17 mouse cellular contexts compared by ENCODE assay signal in genomic region chr9:48731651-48732536, GRCm38 (mm10).
DNase-seq lines count a peak whose midpoint lies in the region; ATAC-seq and TF ChIP-seq lines count a peak whose summit lies in the region.
"Had no signal": no experiment of that assay in that cellular context is flagged by ENCODE, and none has a peak within 500 bp of the region (broad histone marks: within the 10 kb centered on the region; RNA-seq: fewer than 3 reads in every experiment).

No protein-coding gene starts in this region.

- peak overlapping the region; percentile 97 for H3K27ac ChIP-seq in heart, adult 2 months
- peak overlapping the region; percentile 69 for H3K27ac ChIP-seq in midbrain, embryonic 10.5 days (replicated peaks)
- no peak overlapping the region for H3K27ac ChIP-seq in midbrain, embryonic 16.5 days (ENCODE audit: low read length)
- 0 out of 2 replicates have a peak overlapping the region, but pooled peaks have one; percentile 83 for H3K27ac ChIP-seq in olfactory bulb, adult 2 months (ENCODE audit: insufficient read depth, low read depth, low read length)
- H3K27ac ChIP-seq: limb, embryonic 12.5 days; liver, embryonic 15.5 days; neural tube, embryonic 12.5 days had no signal

- TF ChIP-seq POLR2A in heart, adult 2 months (IDR thresholded peaks at IDR 0.05; ENCODE audit: insufficient read depth, low read depth, low read length): no peak
- TF ChIP-seq POLR2A in olfactory bulb, adult 2 months (IDR thresholded peaks at IDR 0.05; ENCODE audit: insufficient read depth, low read depth, low read length): no peak

- TF ChIP-seq EP300 in heart, adult 2 months (IDR thresholded peaks at IDR 0.05; ENCODE audit: insufficient read depth, low read depth, low read length): no peak

- no peak overlapping the region for H3K4me2 ChIP-seq in midbrain, embryonic 16.5 days (ENCODE audit: low read length)
- H3K4me2 ChIP-seq: heart, embryonic 12.5 days; limb, embryonic 12.5 days; liver, embryonic 15.5 days; neural tube, embryonic 12.5 days had no signal

- no peaks in the 10 kb centered on the region for H3K27me3 ChIP-seq in heart, adult 2 months (ENCODE audit: control insufficient read depth, insufficient read depth, low read length)
- H3K27me3 ChIP-seq in midbrain, embryonic 10.5 days (ENCODE audit: low read depth, poor library complexity, severe bottlenecking): no peaks in the 10 kb centered on the region
- no peaks in the 10 kb centered on the region; the same call in 1 of the 2 replicates for H3K27me3 ChIP-seq in midbrain, embryonic 16.5 days (ENCODE audit: control insufficient read depth, insufficient read depth, low read depth, low read length)
- H3K27me3 ChIP-seq: heart, embryonic 12.5 days; neural tube, embryonic 12.5 days had no signal

- no peak for ATAC-seq in midbrain, embryonic 16.5 days
- ATAC-seq: forebrain, embryonic 16.5 days had no signal

- peaks cover 50% of the 10 kb centered on the region for H3K36me3 ChIP-seq in heart, adult 2 months (ENCODE audit: control insufficient read depth, insufficient read depth, low read length)
- H3K36me3 ChIP-seq in midbrain, embryonic 10.5 days: 0 out of 2 replicates have a peak, but pooled peaks cover 4% of the 10 kb centered on the region
- H3K36me3 ChIP-seq in midbrain, embryonic 16.5 days (ENCODE audit: control insufficient read depth, insufficient read depth, low read length): no peaks in the 10 kb centered on the region
- H3K36me3 ChIP-seq: heart, embryonic 12.5 days; limb, embryonic 12.5 days; liver, embryonic 15.5 days; neural tube, embryonic 12.5 days had no signal

- H3K4me3 ChIP-seq in heart, adult 2 months: no peak overlapping the region
- no peak overlapping the region for H3K4me3 ChIP-seq in midbrain, embryonic 10.5 days
- H3K4me3 ChIP-seq in midbrain, embryonic 16.5 days (ENCODE audit: low read depth, low read length): no peak overlapping the region
- H3K4me3 ChIP-seq in olfactory bulb, adult 2 months (ENCODE audit: insufficient read depth, low read depth, low read length): no peak overlapping the region
- H3K4me3 ChIP-seq: heart, embryonic 12.5 days; limb, embryonic 12.5 days; liver, embryonic 15.5 days; neural tube, embryonic 12.5 days had no signal

- H3K9ac ChIP-seq in heart, adult 2 months (ENCODE audit: low read depth, low read length): peak overlapping the region; percentile 25; the same call in 1 of the 2 replicates
- H3K9ac ChIP-seq in midbrain, embryonic 16.5 days (ENCODE audit: low read depth, low read length): no peak overlapping the region
- H3K9ac ChIP-seq: heart, embryonic 12.5 days; limb, embryonic 12.5 days; liver, embryonic 15.5 days; neural tube, embryonic 12.5 days had no signal

- H3K4me1 ChIP-seq in heart, adult 2 months (ENCODE audit: control insufficient read depth, insufficient read depth, low read length): peaks cover 63% of the 10 kb centered on the region
- H3K4me1 ChIP-seq in midbrain, embryonic 10.5 days: peaks cover 96% of the 10 kb centered on the region
- H3K4me1 ChIP-seq in midbrain, embryonic 16.5 days (ENCODE audit: control insufficient read depth, insufficient read depth, low read length): peaks cover 46% of the 10 kb centered on the region
- H3K4me1 ChIP-seq in olfactory bulb, adult 2 months (ENCODE audit: control insufficient read depth, insufficient read depth, low read length): peaks cover 60% of the 10 kb centered on the region
- H3K4me1 ChIP-seq: liver, embryonic 15.5 days had no signal

- 75% methylated on average over 8 of the region's 8 CpGs for WGBS in heart, adult 2 months
- WGBS in midbrain, embryonic 10.5 days: 77% methylated on average over 8 of the region's 8 CpGs
- WGBS in midbrain, embryonic 16.5 days: 77% methylated on average over 8 of the region's 8 CpGs
- WGBS in olfactory bulb, adult 2 months: 85% methylated on average over 8 of the region's 8 CpGs

- intact Hi-C loops in heart, adult 2 months (cut with DNase I): no loop called here

- 0 out of 2 replicates have a peak, but pooled peaks cover 1% of the 10 kb centered on the region for H3K79me2 ChIP-seq in heart, adult 2 months (replicated peaks; ENCODE audit: control insufficient read depth, insufficient read depth, low read length)

- no peak for DNase-seq in heart, adult 2 months
- no peak for DNase-seq in heart, postnatal 4 days
- peak; percentile 36 to 74 for DNase-seq in kidney, postnatal 25 days
- no peak for DNase-seq in kidney, adult 9 months
- no peak for DNase-seq in midbrain, embryonic 10.5 days (ENCODE audit: low spot score)
- DNase-seq: cerebellum, adult 8-10 months; heart, postnatal 36 days; layer of hippocampus, adult 9-11 months; lung, postnatal 10 days; thymus, postnatal 25 days had no signal

- no peak for TF ChIP-seq CTCF in heart, adult 2 months (IDR thresholded peaks at IDR 0.05)
- TF ChIP-seq CTCF in olfactory bulb, adult 2 months (IDR thresholded peaks at IDR 0.05; ENCODE audit: insufficient read depth, low read depth, low read length): no peak

- no peaks in the 10 kb centered on the region for H3K9me3 ChIP-seq in midbrain, embryonic 10.5 days (replicated peaks)
- no peaks in the 10 kb centered on the region for H3K9me3 ChIP-seq in midbrain, embryonic 16.5 days (replicated peaks; ENCODE audit: control insufficient read depth, low read length, poor library complexity, severe bottlenecking)
- H3K9me3 ChIP-seq: heart, embryonic 12.5 days; limb, embryonic 12.5 days; liver, embryonic 15.5 days; neural tube, embryonic 12.5 days had no signal

Comparison
In these comparisons a context has a peak if more than half of its experiments do, and no peak if none do; other contexts are left out.
1. DNase-seq: peak in kidney, postnatal 25 days (2 of 2); none in heart, adult 2 months (0 of 2), heart, postnatal 4 days (single experiment), kidney, adult 9 months (single experiment) and midbrain, embryonic 10.5 days (single experiment).